Mouse (Mus musculus) erythroblast, adult 5-6 weeks (primary cell): ENCODE results near the gene Apbb2. TPM values are rescaled to one million over a fixed set of nuclear protein-coding genes. Genes with fewer than 3 reads are reported as not detected.

Experiments
- ATAC-seq: replicated peaks from 2 replicates; pipeline ENCODE4 v1.8.0; 2016; ENCODE audit warnings: moderate number of reproducible peaks, mild to moderate bottlenecking, moderate TSS enrichment, inconsistent platforms; ENCODE audit not compliant: poor library complexity, low FRiP score, severe bottlenecking
- total RNA-seq, 2 experiments: library from RNA; stranded (forward) in 1 of 2; stranded (reverse) in 1 of 2; fragments of 150-400 nt in 1 of 2; fragments of 200-764, 138-1000 nt in 1 of 2; gene quantifications; 2 replicates each; pipeline versions ENCODE4 v1.2.3 to v1.2.4; 2015 to 2017; ENCODE audit warnings: low replicate concordance in 2 of 2

The Apbb2 gene
- total RNA-seq, 2 experiments from 2014 or later, result 0.34 TPM; not detected in 1

DNA sequence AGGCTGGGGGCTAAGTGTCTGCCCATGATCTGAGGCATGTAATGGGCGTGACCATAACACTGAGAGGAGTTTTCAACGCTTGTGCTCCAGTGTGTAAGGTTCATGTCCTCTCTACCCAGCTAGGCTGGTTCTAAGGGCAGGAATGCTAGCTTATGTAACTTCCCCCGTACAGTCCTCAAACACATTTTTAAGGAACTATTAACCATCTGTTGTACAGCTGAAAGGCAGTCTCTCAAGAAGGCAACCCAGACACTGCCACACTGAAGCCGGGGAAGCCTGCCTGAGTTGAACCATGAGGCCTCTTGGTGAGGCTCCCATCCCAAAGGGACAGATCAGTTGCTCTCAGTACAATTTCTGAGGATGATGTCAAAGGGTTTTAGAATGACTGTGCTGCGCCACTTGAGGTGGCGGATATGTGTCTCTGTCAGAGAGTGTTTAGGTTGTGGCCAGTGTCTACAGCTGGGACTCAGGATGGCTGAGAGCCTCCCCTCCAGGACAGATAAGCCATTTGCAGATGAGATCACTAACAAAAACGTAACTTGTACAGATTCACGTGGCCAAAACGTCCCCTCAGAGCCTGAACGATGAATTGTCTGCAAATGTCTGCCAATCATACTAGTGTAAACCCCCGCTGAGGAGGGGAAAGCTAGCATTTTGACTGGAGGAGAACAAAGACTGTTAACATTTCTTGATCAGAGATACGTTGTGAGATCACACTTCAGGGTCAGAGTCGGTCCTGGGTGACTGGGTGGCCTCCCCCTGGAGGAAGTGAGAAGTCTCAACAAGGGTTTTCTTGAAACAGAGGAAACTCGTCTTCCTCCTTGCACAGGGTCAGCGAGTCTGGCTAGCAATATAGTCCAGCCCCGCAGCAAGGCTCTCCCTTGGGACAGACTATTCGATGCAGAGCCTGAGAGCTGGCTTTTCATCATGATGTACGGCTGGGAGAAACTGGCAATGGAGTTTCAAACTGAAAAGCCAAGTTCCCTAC is 255.0 kb downstream of the Apbb2 start:
- no peak for ATAC-seq

DNA sequence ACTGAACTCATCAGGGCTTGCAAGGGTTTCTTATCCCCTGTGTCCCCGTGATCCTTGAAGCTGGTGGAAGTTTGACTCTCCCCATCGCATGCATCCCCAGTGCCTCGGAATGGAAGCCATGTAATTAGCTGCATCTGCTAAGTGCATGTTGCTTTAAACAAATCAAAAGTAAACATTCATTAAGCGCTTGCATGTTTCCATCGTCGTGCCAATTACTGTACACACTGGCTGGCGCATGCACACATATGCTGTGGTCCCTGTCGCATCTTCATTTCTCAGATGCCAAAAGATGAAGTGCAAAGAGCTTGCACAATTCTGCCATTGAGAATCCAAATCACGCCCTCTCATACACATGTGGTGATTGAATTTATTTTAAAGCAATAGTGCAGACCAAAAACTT is 257.8 kb downstream of the Apbb2 start:
- no peak for ATAC-seq

DNA sequence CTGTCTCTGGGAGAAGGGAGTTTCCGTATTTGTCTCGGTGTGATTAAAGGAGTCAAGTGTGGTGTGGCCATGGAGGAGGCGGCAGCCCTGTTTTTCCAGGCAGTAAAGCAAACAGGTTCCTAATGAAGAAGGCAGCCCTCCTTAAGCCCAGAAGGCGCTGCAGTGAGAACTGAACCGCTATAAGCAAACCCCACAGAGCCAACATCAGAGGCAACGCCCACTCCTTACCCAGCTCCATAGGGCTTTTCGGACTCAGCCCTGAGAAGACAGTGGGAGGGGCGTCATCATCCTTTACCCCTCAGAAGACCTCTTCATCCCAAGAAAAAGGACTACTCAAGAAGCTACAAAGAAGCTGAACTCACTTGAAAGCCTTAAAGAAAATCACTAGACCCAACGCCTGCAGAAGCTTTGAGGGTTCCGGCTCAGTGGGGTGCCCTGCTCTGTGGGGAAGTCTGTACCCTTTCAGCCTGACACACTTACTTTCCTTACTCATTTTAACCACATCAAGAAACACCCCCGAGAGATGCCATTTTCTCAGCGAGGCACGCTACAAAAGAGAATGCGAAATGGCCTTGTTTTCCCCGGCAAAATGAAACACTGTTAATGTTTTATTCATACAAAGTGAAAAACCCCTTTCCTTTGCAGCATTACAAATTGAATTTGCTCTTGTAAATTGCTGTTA is 258.7 kb downstream of the Apbb2 start:
- no peak for ATAC-seq

DNA sequence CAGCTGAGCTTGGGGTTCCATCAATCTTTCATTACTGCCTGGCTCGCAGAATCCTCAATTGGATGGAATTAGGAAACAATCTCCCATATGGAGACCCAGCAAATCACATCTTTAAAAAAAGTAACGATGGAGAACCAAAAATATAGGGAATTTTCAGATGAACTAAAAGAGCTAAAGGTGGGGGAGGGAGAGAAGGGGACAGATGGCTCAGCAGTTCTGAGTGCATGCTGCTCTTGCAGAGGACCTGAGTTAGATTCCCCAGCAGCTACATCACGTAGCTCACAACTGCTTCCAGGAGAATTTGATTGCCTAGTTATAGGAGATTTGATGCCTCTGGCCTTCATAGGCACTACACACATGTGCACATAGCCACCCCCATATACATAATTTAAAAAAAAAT is 263.4 kb downstream of the Apbb2 start:
- ATAC-seq, result no peak

DNA sequence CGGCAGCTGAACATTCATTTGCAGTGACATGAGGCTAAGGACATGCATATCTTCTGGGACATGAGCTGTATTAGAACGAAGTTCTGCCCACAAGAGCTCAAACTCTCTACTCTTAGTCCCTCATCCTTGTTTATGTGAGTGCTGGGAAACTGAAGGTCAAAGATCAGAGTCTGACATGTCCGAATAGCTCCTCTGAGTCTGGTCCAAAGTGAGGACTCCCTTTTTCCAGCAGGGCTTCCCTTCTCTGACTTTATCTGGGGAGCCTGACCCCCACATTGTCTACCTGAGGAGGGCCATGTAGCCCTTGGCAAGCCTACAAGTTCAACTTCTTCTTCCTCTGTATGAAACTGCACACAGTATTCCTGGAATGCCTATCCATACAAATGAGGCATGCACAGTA is 264.7 kb downstream of the Apbb2 start:
- no peak for ATAC-seq

DNA sequence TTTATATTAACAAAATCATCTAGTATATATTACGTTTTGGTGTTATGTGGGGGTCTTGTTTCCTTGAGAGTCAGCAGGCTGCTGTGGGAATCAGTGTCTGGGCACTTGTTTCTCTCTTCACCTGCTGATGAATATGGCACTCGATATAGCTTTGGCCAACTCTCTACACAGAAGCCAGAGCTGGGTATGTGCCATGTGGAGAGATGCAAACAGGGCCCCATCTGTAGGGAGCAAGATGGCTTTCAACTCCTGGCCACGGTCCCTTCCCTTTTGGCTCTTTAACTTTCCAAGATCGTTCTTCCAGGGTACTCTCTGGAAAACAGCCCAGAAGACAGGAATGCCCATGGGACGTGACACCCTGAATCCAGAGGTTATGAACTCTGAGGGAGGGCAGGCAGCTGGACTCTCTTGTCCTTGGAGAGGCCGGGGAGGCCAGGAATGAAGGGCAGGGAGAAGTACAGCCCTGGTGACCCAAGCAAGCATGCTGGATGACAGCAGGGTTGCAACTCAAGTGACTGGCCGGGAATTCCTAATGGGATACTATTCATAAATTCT is 266.7 kb downstream of the Apbb2 start:
- no peak for ATAC-seq

DNA sequence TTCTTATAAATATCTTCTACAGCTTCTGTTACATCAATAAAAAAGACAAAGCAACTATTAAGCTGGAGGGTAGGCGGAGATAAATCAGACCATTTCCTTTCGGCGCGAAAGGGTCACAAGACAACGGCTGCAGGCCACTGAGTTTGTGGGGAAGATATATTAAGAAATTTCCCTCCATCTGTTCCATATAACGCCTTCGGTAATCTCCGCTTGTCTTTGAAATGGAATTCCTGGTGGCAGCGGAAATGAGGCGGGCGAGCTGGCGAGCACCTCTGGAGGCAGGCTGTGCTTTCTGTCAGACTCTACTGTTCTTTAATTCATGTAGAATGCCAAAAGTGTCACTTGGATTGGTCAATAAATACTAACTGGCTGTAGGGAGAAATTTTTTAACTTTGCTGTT is 267.5 kb downstream of the Apbb2 start:
- ATAC-seq, result no peak

DNA sequence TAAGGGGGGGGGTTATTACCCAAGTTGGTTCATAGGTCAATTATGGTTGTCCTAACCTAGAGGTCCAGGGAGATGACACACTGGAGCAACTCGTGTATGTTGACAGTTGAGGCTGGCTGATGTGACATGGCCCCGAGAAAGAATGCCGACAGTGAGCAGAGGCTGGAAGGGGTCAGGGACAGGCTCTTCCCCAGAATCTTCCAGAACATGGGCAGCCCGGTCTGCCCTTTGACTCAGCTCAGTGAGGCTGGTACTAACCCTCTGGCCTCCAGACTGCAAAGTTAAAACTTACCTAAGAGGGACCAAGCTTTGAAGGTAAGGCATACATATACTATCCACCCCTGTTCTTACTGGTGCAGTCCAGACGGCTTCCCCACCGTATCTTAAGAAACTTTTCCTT is 268.0 kb downstream of the Apbb2 start:
- no peak for ATAC-seq

DNA sequence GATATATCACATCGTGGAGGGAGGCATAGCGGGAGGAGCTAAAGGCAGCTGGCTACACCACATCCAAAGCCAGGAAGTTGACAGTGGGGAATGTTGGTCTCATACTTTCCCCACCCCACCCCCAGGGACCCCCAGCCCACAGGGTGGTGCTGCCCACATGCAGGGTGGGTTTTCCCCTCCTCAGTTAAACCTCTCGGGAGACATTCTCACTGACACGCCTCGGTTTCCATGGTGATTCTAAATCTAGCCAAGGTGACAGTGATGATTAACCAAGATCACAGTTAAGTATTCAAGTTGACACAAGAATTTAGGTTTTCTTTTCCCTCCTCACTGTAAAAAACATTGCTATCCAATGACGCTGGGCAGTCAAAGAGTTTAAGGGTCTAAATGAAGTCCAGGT is 270.2 kb downstream of the Apbb2 start:
- no peak for ATAC-seq

DNA sequence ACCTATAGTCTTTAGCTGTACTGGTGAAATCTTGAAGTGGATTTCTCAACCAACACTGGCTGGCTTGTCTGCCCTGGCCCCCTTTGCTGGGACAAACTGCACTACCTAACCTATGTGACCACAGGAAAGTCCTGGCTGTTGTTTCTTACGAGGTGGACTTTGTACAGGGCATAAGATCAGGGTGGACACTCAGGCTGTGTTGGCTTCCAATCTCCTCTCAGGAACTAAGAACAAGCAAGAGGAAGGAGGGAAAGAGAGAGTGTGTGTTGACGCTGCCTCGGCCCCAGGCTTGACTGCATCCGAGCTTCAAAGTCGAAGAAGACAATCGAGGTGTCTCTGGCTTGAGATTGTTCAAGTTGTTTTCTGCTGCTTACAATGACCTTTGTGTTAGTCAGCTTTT is 271.8 kb downstream of the Apbb2 start:
- ATAC-seq, result no peak

DNA sequence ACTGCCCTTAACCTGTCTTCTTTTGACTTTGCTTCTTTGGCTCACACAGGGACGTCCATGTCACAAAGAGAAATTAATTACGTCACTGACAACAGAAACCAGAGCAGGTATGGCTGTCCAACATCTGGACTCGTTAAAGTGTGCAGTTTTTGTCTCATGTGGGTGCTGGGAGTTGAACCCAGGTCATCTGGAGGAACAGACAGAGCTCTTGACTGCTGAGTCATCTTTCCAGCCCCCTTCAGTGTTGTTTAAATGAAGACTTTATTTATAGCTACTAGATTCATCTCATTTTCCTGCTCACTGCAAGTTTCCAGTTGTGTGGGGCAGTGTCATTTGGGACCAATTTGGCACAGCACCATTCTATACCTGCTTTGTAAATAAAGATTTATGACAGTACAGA is 273.4 kb downstream of the Apbb2 start:
- ATAC-seq, result no peak

DNA sequence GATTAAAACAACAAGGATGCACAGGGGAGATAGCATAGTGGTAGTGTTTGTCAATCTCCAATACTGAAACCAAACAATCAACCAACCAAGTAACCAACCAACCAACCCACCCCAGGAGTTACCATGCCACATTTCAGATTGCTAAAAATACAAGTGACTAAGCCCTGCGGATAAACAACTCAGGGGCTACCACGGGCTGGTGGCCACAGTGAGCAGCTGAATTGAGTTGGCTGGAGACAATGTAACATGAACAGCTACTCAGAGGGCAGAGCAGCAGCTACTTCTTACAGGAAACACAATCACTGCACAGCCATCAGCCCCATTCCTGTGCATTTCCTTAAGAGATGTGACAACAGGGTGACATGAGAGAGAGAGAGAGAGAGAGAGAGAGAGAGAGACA is 274.4 kb downstream of the Apbb2 start:
- ATAC-seq, result no peak

DNA sequence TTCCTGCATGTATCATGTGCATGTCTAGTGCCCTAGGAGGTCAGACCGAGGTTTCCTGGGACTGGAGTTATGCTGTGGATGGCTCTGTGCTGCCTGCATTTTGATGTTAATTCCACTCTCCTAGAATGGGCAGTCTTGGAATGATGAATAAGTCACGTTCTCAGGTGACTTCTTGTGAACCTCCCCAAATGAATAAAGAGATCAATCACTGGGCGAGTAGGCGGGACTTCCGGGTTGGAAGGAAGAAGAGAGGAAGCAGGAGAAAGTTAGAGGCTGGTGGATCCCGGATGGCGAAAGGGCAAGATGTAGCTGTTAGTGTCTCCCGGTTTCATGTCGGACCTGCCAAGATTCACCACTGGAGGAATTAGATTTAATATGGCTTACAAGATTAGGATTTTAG is 276.3 kb downstream of the Apbb2 start:
- ATAC-seq, result no peak

DNA sequence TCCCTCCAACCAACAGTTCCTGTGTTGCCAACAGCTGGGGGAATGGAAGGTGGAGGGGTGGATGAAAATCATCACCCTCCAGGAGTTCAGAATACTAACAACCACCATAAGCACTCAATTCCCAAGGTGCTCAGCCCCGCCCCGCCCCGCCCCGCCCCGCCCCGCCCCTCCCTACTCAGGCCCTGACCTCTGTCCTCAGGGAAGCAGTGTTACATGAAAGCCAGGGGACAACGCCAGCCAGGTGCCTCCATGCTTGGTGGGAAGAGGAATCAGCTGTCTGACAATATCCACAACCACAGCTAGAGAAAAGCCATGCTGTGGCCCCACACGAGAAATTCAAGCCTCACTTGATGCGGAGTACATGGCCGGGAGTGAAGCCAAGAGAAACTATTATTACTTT is 276.7 kb downstream of the Apbb2 start:
- ATAC-seq, result no peak

DNA sequence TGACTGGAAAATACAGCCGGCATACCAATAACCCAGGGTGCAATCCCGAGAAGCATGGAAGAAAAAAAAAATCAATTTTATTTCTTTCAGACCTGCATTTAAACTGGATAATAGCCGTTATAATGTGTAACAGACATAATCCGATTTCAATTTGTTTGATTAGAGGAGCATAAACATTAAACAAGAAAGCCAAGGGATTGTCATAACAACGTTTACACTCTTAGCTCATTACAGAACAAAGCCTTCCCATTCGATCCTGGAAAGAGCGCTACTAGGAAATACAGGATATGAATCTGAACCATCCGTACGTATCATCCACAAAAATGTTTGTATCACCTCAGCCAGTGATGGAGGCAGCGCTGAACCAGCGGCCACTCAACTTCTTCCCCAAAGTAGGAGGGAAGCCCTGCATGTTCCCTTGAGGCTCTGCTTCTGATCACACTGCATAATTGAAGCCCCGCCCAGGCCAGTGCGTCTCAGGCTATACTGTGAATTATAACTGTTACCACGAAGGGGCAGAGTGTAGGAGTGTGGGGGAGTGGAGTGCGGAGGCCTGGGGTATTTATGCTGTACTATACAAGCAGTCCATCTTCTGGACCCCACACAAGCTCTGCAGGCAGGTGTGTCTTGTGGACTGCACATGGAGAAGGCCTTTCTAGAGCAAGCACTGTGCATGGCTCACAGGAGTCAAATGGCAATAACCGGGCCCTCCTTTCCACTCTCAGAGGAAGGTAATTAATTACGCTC is 278.1 kb downstream of the Apbb2 start:
- ATAC-seq, result no peak

DNA sequence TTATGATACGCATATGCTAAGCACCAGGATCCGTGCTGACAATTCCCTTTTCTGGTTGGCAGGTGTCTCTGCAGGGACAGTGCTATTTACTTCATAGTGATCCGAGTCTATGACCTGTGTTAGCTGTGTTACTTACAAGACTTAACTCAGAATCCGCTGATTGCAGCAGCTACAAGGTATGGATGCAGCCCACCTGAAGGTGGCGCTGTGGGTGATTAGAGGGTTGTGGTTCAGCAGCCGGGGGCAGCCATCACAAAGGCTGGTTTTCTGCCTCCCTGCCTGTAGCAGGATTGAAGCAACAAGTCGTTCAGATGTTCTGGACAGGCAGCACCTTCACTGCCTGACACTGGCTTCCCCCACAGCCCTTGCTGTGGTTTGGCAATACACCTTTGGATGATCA is 280.0 kb downstream of the Apbb2 start:
- no peak for ATAC-seq

DNA sequence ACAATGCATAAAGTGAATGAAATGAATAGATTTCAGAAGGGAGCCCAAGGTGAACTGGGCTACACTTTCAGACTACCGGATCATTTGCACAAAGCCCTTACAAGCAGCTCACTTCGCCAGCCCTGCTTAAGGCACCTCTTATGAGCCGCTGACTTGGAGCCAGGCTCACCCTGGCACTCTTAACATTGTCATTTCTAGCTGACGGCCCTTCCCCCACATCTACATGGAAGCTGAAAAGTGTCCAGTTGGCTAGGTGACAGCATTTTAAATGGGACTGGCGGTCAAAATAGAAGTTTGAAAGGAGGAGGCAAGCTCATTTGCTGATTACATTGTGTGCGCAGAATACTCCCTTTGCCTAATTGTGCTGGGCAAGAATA is 280.6 kb downstream of the Apbb2 start:
- ATAC-seq, result no peak

DNA sequence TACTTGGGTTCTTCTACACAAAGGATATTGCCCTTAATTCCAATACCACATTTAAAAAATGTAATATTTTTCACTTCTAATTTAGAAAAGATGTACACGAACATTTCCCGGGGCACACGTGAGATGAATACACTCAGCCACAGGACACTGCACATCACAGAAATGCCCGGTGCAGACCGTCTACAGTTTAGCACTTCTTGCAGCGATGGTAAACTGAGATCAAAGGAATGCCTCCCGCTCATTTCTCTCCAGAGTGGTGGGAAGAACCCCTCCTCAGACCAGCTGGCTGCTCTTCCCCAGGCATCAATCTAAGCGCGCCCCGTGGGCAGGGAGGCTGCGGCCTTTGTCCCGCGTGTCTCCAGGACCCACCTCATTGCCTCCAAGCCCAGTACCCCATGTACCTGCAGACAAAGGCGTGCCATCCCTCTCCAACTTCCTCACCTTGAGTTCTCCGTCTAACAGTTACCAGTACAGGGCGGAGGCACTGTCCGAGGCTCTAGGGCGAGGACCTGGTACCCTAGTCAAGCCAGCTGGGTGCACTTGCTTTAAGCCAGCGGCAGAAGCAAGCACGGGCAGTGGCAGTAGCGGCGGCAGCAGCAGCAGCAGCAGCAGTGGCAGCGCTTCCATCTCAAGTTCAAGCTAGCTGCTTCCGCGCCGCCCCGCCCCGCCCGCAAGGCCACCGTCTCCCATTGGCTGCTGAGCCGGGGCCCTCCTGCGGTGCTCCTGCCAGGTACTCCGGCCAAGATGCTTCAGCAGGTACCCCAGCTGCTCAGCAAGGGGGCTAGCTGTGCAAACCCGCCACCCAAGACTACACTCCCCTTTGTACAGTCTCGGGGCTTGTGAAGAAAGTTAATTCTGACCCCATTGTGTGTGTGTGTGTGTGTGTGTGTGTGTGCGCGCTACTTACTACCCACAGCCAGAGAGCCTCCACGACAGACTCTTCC is 281.3 kb downstream of the Apbb2 start:
- ATAC-seq, result no peak

DNA sequence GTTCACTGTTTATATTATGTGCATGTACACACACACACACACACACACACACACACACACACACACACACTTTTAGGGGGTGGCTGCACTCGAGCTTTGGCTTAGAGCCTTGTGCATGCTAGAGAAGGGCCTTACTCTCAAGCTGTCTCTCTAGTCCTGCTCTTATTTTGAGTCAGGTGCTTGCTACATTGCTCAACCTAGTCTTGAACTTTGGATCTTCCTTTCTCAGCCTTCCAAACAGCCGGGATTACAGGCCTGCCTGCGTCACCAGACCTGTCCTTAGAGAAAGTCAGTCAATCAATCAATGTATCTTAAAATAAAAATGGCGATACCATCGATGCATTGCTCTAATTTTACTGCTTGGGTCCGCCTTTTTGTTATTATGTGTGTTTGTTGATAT is 287.8 kb downstream of the Apbb2 start:
- ATAC-seq, result no peak
